Mouse (Mus musculus) neural tube, embryonic 13.5 days (tissue): ENCODE results near the gene Trim37. TPM values are rescaled to one million over a fixed set of nuclear protein-coding genes. Genes with fewer than 3 reads are reported as not detected.

Experiments used
- ATAC-seq: fragments of 200-750 bp; cut with Nextera tagmentation; 2 replicates; pipeline ENCODE4 v1.8.0; 2017; ENCODE audit warnings: low read depth, mild to moderate bottlenecking, moderate TSS enrichment, moderate library complexity
- H3K27ac ChIP-seq: fragments of 300-500 bp; sonication (generic); replicated peaks from 2 replicates; pipeline ENCODE4 v1.5.1; 2015; ENCODE audit warnings: moderate library complexity, mild to moderate bottlenecking, inconsistent platforms
- H3K27me3 ChIP-seq: fragments of 300-500 bp; sonication (generic); 2 replicates; pipeline ENCODE4 v1.6.1; 2015; ENCODE audit warnings: mild to moderate bottlenecking, inconsistent platforms
- H3K36me3 ChIP-seq: fragments of 300-500 bp; sonication (generic); 2 replicates; pipeline ENCODE4 v1.6.1; 2015; ENCODE audit warnings: mild to moderate bottlenecking, inconsistent platforms
- H3K4me1 ChIP-seq: fragments of 300-500 bp; sonication (generic); replicated peaks from 2 replicates; pipeline ENCODE4 v1.6.1; 2015; ENCODE audit warnings: inconsistent platforms
- H3K4me2 ChIP-seq: fragments of 300-500 bp; sonication (generic); 2 replicates; pipeline ENCODE4 v1.6.1; 2015; ENCODE audit warnings: inconsistent platforms, mild to moderate bottlenecking, moderate library complexity
- H3K4me3 ChIP-seq: fragments of 300-500 bp; sonication (generic); 2 replicates; pipeline ENCODE4 v1.5.1; 2015; ENCODE audit warnings: mild to moderate bottlenecking, inconsistent platforms
- H3K9ac ChIP-seq: fragments of 300-500 bp; sonication (generic); 2 replicates; pipeline ENCODE4 v1.6.1; 2015; ENCODE audit warnings: moderate library complexity, mild to moderate bottlenecking, inconsistent platforms
- H3K9me3 ChIP-seq: fragments of 300-500 bp; sonication (generic); 2 replicates; pipeline ENCODE4 v1.6.1; 2016; ENCODE audit warnings: inconsistent platforms
- WGBS: fragments of 180-500 bp; shearing (Covaris S2); methylation state at CpG from one replicate; pipeline ENCODE4 v1.1.7; 2015; 5-methylcytosine and 5-hydroxymethylcytosine counted together
- polyA plus RNA-seq: library from polyadenylated mRNA; unstranded; fragments of >200 nt; fragmentation: Nextera tagmentation; extraction: Ambion mirVana; gene quantifications from 2 replicates; pipeline ENCODE4 v1.2.1, GENCODE M21; 2015

Gene Trim37
- polyA plus RNA-seq, 1 experiment from 2014 or later: 73.5 TPM

GRCm38 (mm10) chr11:87125562-87125961 is 1.3 kb upstream of the Trim37 start:
- WGBS: 57% methylated on average over 4 of the region's 4 CpGs
- Histone ChIP-seq H3K4me3 (peak overlapping the region; percentile 85), H3K4me2 (peak overlapping the region; percentile 69), H3K9ac (peak overlapping the region; percentile 89), H3K4me1 (peaks cover 27% of the 10 kb centered on the region), H3K36me3 (peaks cover 36% of the 10 kb centered on the region), H3K27me3 (no peaks in the 10 kb centered on the region), H3K27ac (peak overlapping the region; percentile 94), H3K9me3 (no peaks in the 10 kb centered on the region)
- ATAC-seq: no peak

DNA sequence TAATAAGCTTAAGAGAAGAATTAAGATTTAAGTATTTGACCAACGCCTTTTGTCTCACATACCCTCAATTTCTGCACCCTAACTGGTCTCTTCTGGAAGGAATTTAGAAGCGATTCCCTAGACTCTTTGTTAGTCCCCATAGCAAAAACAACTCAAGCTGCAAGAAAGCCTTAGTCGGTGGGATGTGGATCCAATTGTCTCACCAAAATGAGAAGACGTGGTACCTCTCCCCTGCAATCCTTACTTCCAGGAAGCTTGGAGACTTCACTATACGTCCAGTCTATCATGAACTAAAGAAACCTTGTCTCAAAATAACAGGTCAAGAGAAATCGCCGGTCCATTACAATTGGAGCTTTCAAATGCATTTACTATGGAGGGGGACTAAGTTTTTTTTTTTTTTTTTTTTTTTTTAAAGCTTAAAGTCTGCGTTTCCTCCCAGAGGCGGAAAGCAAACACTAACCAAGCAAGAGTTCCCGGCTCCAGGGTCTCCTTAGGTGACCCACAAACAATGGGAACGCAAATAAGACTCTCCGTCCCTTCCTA is 525 bp upstream of the Trim37 start:
- Histone ChIP-seq H3K27ac (peak overlapping the region; percentile 94), H3K4me3 (peak overlapping the region; percentile 85), H3K9ac (peak overlapping the region; percentile 89), H3K9me3 (no peaks in the 10 kb centered on the region), H3K4me2 (peak overlapping the region; percentile 69), H3K4me1 (peaks cover 27% of the 10 kb centered on the region), H3K27me3 (no peaks in the 10 kb centered on the region), H3K36me3 (peaks cover 33% of the 10 kb centered on the region)
- 2% methylated on average over 12 of the region's 12 CpGs for WGBS
- ATAC-seq: no peak

- H3K9me3 ChIP-seq: no peaks in the 10 kb centered on the region
- H3K4me3 ChIP-seq: no peak overlapping the region
- WGBS: 81% methylated on average over 4 of the region's 4 CpGs
- no peak overlapping the region for H3K27ac ChIP-seq
- no peak for ATAC-seq
- H3K4me1 ChIP-seq: no peaks in the 10 kb centered on the region
- no peak overlapping the region for H3K9ac ChIP-seq
- no peaks in the 10 kb centered on the region for H3K27me3 ChIP-seq
- H3K36me3 ChIP-seq: peaks cover 41% of the 10 kb centered on the region
- no peak overlapping the region for H3K4me2 ChIP-seq
Measured at GRCm38 (mm10) chr11:87136233-87136632, 9.4 kb downstream of the Trim37 start.

GRCm38 (mm10) chr11:87158012-87158411 is 31.1 kb downstream of the Trim37 start:
- H3K4me3 ChIP-seq: no peak overlapping the region
- no peak overlapping the region for H3K4me2 ChIP-seq
- no peak for ATAC-seq
- H3K9ac ChIP-seq: no peak overlapping the region
- peaks cover 44% of the 10 kb centered on the region for H3K36me3 ChIP-seq
- no peaks in the 10 kb centered on the region for H3K9me3 ChIP-seq
- H3K4me1 ChIP-seq: no peaks in the 10 kb centered on the region
- no peaks in the 10 kb centered on the region for H3K27me3 ChIP-seq
- H3K27ac ChIP-seq: no peak overlapping the region
- WGBS: 93% methylated on average over 2 of the region's 2 CpGs

DNA sequence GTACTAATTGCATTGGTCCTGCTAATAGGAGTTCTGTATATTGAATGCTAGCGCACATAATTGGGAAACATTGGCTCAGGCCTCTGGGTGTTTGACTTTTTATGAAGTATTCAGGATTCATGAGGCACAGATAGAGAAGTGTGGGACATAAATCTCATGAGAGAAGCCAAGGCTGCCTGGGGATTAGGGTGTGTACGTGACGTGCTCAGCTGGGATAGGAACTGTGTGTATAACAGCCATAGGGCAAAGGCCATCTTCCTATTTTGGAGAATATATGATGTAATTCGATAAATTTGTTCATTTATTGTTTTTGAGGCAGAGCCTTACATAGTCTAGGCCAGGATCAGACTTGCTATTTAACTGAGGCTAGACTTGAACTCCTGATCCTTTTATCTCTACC is 35.8 kb downstream of the Trim37 start:
- 84% methylated on average over 4 of the region's 4 CpGs for WGBS
- no peaks in the 10 kb centered on the region for H3K27me3 ChIP-seq
- no peak overlapping the region for H3K9ac ChIP-seq
- H3K27ac ChIP-seq: no peak overlapping the region
- no peaks in the 10 kb centered on the region for H3K9me3 ChIP-seq
- no peak for ATAC-seq
- H3K4me2 ChIP-seq: no peak overlapping the region
- H3K4me3 ChIP-seq: no peak overlapping the region
- H3K4me1 ChIP-seq: no peaks in the 10 kb centered on the region
- peaks cover 62% of the 10 kb centered on the region for H3K36me3 ChIP-seq

DNA sequence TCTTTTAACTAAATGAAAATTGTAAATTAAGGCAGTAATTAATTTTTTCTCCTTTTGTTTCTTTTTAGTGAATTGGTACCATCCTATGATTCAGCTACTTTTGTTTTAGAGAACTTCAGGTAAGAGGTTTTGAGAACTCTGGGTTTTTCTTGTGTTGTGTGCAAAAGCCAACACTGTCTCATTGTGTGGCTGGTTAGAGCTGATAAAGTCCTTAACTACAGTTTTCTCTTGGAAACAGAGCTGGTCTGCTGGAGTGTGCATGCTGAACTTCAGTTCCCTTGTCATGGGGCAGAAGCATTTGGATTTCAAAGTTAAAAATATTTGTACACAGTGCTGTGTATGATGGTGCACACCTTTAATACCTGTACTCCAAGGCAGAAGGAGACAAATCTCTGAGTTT is 36.9 kb downstream of the Trim37 start:
- 0 out of 2 replicates have a peak, but pooled peaks cover 3% of the 10 kb centered on the region for H3K9me3 ChIP-seq
- H3K36me3 ChIP-seq: peaks cover 68% of the 10 kb centered on the region
- no peak overlapping the region for H3K9ac ChIP-seq
- ATAC-seq: no peak
- H3K27me3 ChIP-seq: no peaks in the 10 kb centered on the region
- no peak overlapping the region for H3K4me3 ChIP-seq
- H3K4me2 ChIP-seq: no peak overlapping the region
- H3K27ac ChIP-seq: no peak overlapping the region
- H3K4me1 ChIP-seq: no peaks in the 10 kb centered on the region

DNA sequence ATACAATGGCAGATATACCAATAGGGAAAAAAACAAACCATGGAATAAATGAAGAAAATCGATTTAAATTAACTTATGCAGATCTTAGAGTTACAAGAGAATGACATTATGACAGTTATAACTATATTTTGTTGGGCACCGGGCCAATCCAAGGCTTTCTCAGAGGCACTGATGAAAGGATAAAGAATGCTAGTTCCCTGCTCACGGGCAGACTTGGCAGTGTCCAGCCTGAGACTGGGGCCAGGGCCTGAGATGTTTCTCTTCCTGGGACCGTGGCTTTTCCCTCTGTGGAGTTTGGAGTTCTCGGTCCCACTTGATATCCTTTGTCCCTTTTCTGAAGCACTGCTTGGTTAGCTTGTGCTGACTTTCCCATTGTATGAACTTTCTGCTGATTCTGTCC is 46.7 kb downstream of the Trim37 start:
- WGBS: 91% methylated on average over 5 of the region's 5 CpGs
- Histone ChIP-seq H3K9ac (no peak overlapping the region), H3K27ac (no peak overlapping the region), H3K4me3 (no peak overlapping the region), H3K4me1 (no peaks in the 10 kb centered on the region), H3K27me3 (no peaks in the 10 kb centered on the region), H3K36me3 (peaks cover 38% of the 10 kb centered on the region), H3K4me2 (no peak overlapping the region), H3K9me3 (0 out of 2 replicates have a peak, but pooled peaks cover under 1% of the 10 kb centered on the region)
- ATAC-seq: no peak

GRCm38 (mm10) chr11:87175031-87175430 is 48.2 kb downstream of the Trim37 start:
- H3K27ac ChIP-seq: no peak overlapping the region
- H3K9ac ChIP-seq: no peak overlapping the region
- 96% methylated on average over 4 of the region's 4 CpGs for whole genome bisulfite sequencing
- ATAC-seq: no peak
- no peak overlapping the region for H3K4me2 ChIP-seq
- peaks cover 37% of the 10 kb centered on the region for H3K36me3 ChIP-seq
- no peaks in the 10 kb centered on the region for H3K9me3 ChIP-seq
- H3K4me1 ChIP-seq: no peaks in the 10 kb centered on the region
- no peaks in the 10 kb centered on the region for H3K27me3 ChIP-seq
- H3K4me3 ChIP-seq: no peak overlapping the region

DNA sequence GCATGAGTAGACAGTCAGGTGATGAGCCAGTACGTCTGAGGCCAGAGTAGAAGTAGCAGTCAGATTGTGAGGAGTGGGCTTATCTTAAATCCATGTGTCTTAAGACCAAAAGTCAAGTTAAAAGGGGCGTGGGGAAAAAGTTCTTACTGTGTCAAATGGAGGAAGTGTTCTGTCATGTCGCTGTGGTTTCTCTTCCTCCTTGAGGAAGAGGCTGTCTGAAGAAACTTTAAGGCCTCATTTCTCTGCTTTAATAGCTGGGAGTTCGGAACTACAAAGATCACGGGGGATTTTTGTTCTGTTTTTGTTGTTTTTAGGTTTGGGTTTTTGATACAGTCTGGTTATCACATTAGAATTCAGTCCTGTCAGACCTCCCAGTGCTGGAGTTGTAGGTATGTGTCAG is 85.4 kb downstream of the Trim37 start:
- H3K27me3 ChIP-seq: no peaks in the 10 kb centered on the region
- no peak overlapping the region for H3K9ac ChIP-seq
- H3K4me3 ChIP-seq: no peak overlapping the region
- H3K4me1 ChIP-seq: no peaks in the 10 kb centered on the region
- no peak overlapping the region for H3K4me2 ChIP-seq
- peaks cover 28% of the 10 kb centered on the region for H3K36me3 ChIP-seq
- H3K27ac ChIP-seq: no peak overlapping the region
- no peaks in the 10 kb centered on the region for H3K9me3 ChIP-seq
- no peak for ATAC-seq
- 87% methylated on average over 5 of the region's 5 CpGs for WGBS

DNA sequence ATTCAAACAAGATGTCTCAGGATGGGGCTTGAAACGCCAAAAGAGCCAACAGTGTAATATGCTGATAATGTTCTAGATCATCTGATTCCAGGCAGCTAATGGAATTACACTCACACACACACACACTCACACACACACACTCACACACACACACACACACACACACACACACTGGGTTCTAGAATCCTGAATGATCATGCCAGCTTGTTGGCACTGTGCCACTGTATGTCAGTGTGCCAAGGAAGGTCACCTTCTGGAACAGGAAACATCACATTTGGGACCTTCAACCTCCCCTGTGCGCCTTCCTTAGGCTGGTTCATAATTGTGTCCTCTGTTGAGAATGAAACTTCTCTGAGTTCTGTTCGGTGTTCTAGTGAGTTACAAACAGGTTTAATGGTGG is 95.8 kb downstream of the Trim37 start:
- H3K4me2 ChIP-seq: no peak overlapping the region
- no peaks in the 10 kb centered on the region for H3K4me1 ChIP-seq
- WGBS: 93% methylated on average over 3 of the region's 3 CpGs
- no peak overlapping the region for H3K9ac ChIP-seq
- H3K36me3 ChIP-seq: peaks cover 41% of the 10 kb centered on the region
- no peak overlapping the region for H3K4me3 ChIP-seq
- no peaks in the 10 kb centered on the region for H3K27me3 ChIP-seq
- no peak overlapping the region for H3K27ac ChIP-seq
- no peaks in the 10 kb centered on the region for H3K9me3 ChIP-seq
- ATAC-seq: no peak

DNA sequence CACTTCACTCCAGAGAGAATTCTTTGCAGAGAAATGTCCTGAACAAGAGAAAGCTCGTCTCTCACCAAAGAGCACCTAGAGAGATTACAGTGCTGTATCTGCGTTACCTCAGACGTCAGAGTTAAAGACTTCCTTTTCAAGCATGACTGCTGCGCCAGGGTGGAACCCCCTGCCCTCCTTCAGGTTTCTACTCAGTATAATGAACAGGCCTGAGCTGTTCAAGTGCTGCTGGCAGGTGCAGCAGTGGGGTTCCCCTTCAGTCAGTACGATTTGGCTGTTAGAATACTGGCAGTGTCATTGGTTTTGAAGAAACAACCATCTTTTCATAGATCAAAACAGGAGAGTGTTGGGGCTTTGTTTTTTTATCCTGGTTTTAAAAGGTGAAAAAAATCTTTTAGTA is 100.2 kb downstream of the Trim37 start:
- H3K27ac ChIP-seq: no peak overlapping the region
- ATAC-seq: no peak
- no peak overlapping the region for H3K9ac ChIP-seq
- no peaks in the 10 kb centered on the region for H3K9me3 ChIP-seq
- H3K4me2 ChIP-seq: no peak overlapping the region
- H3K4me3 ChIP-seq: no peak overlapping the region
- 85% methylated on average over 5 of the region's 5 CpGs for WGBS
- H3K4me1 ChIP-seq: no peaks in the 10 kb centered on the region
- peaks cover 49% of the 10 kb centered on the region for H3K36me3 ChIP-seq
- no peaks in the 10 kb centered on the region for H3K27me3 ChIP-seq

DNA sequence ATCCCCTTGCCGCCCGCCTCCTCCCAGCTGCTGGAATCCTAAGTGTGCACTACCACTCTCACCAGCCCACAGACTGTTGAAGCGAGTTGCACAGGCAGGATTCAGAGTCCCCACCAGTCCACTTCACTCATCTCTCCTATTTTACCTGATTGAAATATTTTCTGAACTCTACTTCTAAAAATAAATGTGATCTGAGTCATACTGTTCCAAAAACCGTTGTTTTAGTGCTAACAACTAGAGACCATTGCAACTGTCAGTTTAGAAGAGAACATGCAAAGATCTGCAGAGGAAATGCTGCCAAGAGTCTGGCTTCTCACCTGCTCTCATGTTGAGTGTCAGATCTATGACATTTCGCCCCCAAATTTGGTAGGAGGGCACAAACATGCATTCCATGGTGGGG is 106.5 kb downstream of the Trim37 start:
- H3K9me3 ChIP-seq: no peaks in the 10 kb centered on the region
- H3K27me3 ChIP-seq: no peaks in the 10 kb centered on the region
- no peaks in the 10 kb centered on the region for H3K4me1 ChIP-seq
- ATAC-seq: no peak
- peaks cover 52% of the 10 kb centered on the region for H3K36me3 ChIP-seq
- no peak overlapping the region for H3K9ac ChIP-seq
- no peak overlapping the region for H3K27ac ChIP-seq
- H3K4me2 ChIP-seq: no peak overlapping the region
- WGBS: 94% methylated on average over 5 of the region's 5 CpGs
- H3K4me3 ChIP-seq: no peak overlapping the region

DNA sequence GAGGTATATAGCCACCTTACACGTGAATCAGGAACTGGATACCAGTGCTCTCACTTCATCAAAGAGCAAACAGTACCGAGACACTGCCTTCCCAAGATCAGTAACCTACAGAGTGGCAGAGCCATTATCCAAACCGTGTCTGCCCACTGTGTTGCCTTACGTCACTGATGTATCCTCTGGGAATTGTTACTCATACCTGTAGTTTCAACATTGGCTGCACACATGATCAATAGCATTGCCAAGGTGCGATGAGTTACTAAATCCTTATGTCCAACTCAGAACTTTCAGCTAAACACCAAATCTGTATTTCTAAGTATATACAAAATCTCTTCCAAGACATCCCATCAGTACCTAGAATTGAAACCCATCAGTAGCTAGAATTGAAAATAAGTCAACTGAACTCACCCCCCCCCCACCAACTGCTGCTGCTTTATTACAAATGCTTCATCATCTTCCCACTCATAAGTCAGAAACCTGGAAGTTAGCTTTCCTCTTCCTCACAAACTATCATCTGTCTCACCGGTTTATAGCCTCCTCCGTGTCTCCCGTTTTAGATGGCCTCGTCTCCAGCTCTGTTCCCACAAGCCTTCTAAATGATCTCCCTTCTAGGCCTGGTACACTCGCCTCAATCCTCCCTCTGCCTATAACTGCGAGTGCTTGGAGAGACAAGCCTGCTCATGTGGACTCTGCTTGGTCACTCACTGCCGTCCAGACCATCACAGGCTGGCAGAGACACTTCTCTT is 108.0 kb downstream of the Trim37 start:
- H3K27ac ChIP-seq: no peak overlapping the region
- no peaks in the 10 kb centered on the region for H3K9me3 ChIP-seq
- no peak overlapping the region for H3K4me2 ChIP-seq
- WGBS: 90% methylated on average over 12 of the region's 12 CpGs
- no peaks in the 10 kb centered on the region for H3K27me3 ChIP-seq
- H3K9ac ChIP-seq: no peak overlapping the region
- H3K36me3 ChIP-seq: peaks cover 50% of the 10 kb centered on the region
- H3K4me3 ChIP-seq: no peak overlapping the region
- no peaks in the 10 kb centered on the region for H3K4me1 ChIP-seq
- no peak for ATAC-seq
